Mouse (Mus musculus) brain, embryonic 18.5 days (tissue): ENCODE data around the gene Arhgef3.

Experiments used
- DNase-seq: peaks from one replicate; pipeline ENCODE4 v3.0.0-alpha.2; 2012; ENCODE audit warnings: low read depth, low spot score

Arhgef3 gene

DNA sequence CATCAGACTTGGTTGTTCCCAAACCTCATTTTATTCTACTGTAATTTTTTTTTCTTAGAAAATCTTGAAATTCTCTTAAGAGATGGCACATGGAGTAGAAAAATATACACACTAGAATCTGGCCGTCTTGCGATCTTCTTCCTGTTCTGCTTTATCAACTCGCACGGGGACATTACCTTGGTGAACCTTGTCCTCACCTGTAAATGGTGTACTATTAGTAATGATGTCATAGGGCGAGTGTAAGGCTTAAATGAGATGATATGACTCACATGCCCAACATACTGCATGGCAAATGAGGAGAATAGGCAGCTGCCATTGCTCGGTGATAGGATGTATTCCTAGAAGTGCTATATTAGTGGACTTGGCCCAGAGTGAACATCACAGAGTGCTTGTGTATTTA lies 49.9 kb downstream of the Arhgef3 start:
- DNase-seq, result no peak

DNA sequence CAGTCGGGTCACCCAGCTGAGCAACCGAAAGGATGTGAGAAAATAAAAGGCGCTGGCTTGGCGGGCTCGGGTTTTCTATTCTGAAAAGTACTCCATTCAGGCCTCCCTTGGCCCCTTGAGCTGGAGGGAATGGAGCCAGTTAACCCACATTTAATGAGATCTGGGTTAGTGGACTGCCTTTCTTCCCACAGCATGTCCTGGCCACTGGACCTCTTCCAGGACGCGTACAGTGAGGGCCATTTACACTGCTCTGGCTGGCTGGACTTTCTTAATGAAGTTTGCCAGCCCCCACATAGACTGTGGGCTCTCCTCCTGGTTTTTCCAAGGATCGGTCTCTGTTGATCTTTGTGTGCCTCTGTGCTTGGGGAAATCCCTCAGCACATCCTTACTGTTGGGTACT lies 52.1 kb downstream of the Arhgef3 start:
- DNase-seq, result peak; percentile 77

- no peak for DNase-seq
These were observed 52.5 kb downstream of the Arhgef3 start for GRCm38 (mm10) chr14:27167177-27167576.

DNA sequence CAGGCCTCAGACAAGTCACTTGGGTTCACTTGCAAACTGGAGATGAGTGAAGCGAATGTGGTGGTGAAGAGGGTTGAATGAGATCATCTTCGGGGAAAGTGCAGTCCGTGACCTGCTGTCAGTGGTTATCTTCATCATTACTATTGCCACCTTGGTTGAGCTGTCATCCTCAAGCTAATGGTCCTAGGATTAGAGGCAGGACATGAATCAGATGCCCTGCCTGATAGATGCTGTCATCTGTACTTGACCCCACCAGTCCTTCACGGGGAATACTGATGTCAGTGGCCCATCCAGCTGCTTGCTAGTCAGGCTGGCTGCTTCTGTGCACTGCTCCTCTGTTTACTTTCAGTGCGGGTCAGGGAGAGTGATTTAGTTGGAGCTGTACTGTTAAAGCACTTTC lies 53.7 kb downstream of the Arhgef3 start:
- DNase-seq, result no peak

DNA sequence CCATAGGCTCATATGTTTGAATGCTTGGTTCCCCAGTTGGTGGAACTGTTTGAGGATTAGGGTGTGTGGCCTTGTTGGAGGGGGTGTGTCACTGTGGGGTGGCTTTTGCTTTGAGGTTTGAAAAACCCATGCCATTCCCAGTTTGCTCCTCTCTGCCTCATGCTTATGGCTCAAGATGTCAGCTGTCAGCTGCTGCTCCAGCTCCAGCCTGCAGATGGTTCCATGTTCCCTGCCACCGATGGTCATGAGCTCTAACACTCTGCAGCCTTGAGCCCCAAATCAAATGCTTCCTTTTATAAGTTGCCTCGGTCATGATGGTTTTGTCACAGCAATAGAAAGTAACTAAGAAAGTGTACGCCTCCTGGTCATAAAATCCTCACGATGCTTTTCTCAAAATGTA lies 54.6 kb downstream of the Arhgef3 start:
- no peak for DNase-seq

- no peak for DNase-seq
These were observed 55.7 kb downstream of the Arhgef3 start for GRCm38 (mm10) chr14:27170421-27170820.

GRCm38 (mm10) chr14:27171175-27171830 lies 56.6 kb downstream of the Arhgef3 start:
- DNase-seq, result no peak

- no peak for DNase-seq
These were observed 58.6 kb downstream of the Arhgef3 start for GRCm38 (mm10) chr14:27173178-27173803.

- no peak for DNase-seq
These were observed 59.6 kb downstream of the Arhgef3 start for GRCm38 (mm10) chr14:27174188-27174786.

GRCm38 (mm10) chr14:27174831-27175301 lies 60.2 kb downstream of the Arhgef3 start:
- no peak for DNase-seq

DNA sequence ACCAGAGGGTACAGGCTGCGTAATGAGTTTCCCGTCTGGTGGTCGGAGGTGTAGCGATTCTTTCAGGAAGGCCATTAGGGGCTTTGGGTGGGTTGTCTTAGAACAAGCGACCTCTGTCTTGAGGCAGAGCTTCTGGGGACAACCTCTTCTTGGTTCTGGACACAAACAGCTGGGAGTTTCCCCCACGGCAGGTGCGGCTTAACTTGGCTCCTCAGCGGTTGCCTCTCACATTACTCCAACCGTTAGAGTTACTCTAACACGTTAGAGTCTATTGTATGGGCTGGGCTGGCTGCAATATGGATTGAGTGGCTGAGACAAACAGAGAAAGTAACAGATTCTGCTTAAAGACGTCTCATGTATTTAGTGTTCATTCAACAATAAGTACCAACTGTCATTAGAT lies 60.6 kb downstream of the Arhgef3 start:
- DNase-seq, result no peak

- DNase-seq, result no peak
These were observed 63.3 kb downstream of the Arhgef3 start for GRCm38 (mm10) chr14:27177800-27178559.

- DNase-seq, result no peak
These were observed 63.8 kb downstream of the Arhgef3 start for GRCm38 (mm10) chr14:27178560-27178920.

DNA sequence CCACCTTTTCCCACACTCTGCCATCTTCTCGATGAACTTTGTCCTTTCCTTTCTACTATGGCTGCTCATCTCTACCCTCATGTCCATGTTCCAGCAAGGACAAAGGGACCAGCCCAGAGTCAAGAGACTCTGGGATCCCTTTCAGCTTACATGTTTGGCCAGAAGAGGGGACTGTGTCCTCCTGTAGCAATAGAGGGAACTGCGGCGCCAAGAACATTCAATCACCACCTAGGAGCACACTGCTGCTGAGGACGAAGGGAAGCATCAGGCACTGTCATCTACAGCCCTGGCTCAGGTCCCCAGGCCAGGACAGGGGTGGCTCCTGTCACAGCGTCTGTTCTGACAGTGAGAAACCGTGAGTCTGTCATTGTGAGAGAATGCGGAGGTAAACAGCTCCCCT lies 65.1 kb downstream of the Arhgef3 start:
- no peak for DNase-seq

DNA sequence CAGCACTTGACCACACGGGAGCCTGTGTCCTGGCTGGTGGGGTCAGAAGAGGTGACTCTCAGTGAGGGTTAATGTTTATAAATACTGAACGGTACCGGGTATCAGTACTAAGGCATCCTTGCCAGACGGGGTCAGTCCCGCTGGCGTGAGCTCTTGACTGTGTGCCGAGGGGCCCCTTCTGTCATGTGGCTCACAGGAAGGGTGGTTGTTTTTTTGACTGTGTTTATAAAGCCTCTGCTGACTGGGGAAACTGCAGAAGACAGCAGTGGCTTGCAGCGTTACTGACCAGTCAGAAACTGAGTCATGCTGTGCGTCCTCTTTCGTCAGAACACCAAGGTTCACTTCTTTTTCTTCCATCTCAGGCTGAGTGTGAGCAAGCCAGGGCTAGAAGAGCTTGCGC lies 67.4 kb downstream of the Arhgef3 start:
- no peak for DNase-seq

GRCm38 (mm10) chr14:27182646-27183438 lies 68.1 kb downstream of the Arhgef3 start:
- DNase-seq, result no peak

DNA sequence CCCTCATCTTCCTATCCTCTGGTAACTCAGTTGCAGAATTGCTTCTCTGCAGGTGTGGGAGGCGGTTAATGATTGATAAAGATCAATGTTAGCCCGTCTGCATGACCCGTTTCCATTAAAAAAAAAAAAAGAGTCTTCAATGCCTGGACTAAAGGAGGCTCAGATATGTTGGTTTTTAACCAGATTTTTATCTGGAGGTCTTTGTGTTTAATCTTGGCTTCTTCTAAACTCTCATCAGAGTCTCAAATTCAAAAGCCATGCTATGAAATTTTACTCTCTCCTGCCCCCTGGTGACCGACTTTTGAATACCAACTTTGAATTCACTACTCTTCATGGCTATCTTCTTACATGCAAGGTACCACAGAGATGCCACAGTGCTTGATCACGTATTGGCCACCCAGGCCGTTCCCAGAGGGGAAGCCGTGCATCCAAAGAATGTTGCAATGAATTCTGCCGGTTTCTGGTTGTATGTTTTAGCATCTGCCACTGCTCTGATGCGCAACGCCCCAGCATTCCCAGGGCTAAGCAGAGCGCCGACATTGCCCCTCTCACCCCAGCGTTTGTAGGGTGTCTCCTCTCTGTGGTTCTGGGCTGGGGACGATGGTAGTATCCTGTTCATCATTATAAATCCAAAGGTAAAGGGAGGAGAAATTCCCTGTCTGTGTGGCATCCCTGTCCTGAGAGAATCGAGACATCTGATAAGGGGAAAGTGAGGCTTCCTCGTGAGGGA lies 69.0 kb downstream of the Arhgef3 start:
- DNase-seq, result no peak

GRCm38 (mm10) chr14:27185902-27186301 lies 71.2 kb downstream of the Arhgef3 start:
- DNase-seq, result no peak

DNA sequence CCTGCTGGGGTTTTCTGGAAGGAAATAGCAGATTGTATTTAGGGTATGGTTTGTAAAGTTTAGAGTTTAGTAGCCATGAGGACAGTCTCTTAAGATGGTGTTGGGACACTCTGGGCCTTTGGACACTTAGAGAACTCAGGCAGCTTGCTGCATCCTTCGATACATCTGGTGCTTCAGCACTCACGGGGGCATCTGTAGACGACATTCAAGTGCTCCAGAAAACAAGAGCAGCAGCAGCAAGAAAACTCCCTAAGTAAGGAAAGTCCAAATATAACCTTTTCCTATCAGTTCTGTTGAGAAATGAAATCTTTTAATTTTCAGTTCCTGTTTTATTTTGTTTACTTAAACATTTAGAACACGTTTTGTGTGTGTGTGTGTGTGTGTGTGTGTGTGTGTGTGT lies 71.9 kb downstream of the Arhgef3 start:
- no peak for DNase-seq

DNA sequence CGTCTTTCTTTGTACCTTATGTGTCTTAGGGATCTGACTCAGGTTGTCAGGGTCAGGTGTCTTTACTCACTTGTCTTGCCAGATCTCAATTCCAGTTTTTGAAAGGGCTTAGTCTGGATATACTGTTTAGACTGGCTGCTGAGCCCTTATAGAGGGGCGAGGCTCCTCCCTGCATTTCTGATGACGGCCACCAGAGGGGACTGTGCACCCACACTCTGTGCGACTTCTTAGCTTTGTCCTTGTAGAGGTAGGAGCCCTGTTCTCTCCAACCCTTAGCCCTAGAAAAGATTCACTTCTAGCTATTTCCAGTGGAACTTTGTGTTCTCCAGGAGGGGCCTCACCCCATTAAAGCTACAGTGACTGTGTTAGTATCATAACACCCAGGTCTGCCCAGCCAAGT lies 72.3 kb downstream of the Arhgef3 start:
- DNase-seq, result no peak

DNA sequence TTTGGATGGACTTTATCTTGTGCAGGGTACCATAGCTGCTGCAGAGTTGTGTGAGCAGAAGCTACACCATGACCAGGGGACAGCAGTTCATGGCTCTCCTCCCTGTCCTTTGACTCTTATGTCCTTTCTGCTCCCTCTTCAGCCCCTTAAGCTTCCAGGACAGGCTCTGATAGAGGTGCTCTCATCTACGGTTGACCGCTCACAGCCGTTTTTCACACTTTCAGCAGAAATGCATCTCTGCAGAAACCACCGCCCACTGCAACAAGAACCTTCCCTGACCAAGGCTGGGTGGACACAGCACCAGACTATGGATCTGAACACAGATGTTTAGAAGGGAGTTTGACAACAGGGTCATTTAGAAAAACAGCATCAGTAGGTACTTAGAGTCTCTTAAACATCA lies 73.2 kb downstream of the Arhgef3 start:
- no peak for DNase-seq
